Mouse (Mus musculus) midbrain, embryonic 11.5 days (tissue): ENCODE measurements around the gene Taf6. TPM values are rescaled to one million over a fixed set of nuclear protein-coding genes. Genes with fewer than 3 reads are reported as not detected.
"Not testable (repeated sequence)": the region's sequence is repeated elsewhere in the genome, so short reads cannot be mapped to it uniquely, and the experiment has no call there.

Experiments
- ATAC-seq: fragments of 200-750 bp; cut with Nextera tagmentation; 2 replicates; pipeline ENCODE4 v1.8.0; 2017; ENCODE audit warnings: moderate TSS enrichment, moderate library complexity; ENCODE audit not compliant: low FRiP score
- DNase-seq: peaks from one replicate; pipeline ENCODE4 v3.0.0; 2015; ENCODE audit warnings: low spot score; ENCODE audit errors: missing footprints
- H3K27ac ChIP-seq: fragments of 300-500 bp; sonication (generic); 2 replicates; pipeline ENCODE4 v1.5.1; 2014; ENCODE audit warnings: low read depth, low read length
- H3K27me3 ChIP-seq: fragments of 300-500 bp; sonication (generic); 2 replicates; pipeline ENCODE4 v1.6.1; 2014; ENCODE audit warnings: mild to moderate bottlenecking, low read length, moderate library complexity, mixed read lengths; ENCODE audit not compliant: control insufficient read depth, insufficient read depth
- H3K36me3 ChIP-seq: fragments of 300-500 bp; sonication (generic); 2 replicates; pipeline ENCODE4 v1.6.1; 2014; ENCODE audit warnings: mild to moderate bottlenecking, low read length, moderate library complexity, mixed read lengths; ENCODE audit not compliant: control insufficient read depth, insufficient read depth
- H3K4me1 ChIP-seq: fragments of 300-500 bp; sonication (generic); 2 replicates; pipeline ENCODE4 v1.6.1; 2014; ENCODE audit warnings: low read length; ENCODE audit not compliant: control insufficient read depth, insufficient read depth
- H3K4me2 ChIP-seq: fragments of 300-500 bp; sonication (generic); 2 replicates; pipeline ENCODE4 v1.6.1; 2014; ENCODE audit warnings: mild to moderate bottlenecking, moderate library complexity
- H3K4me3 ChIP-seq: fragments of 300-500 bp; sonication (generic); 2 replicates; pipeline ENCODE4 v1.5.1; 2014; ENCODE audit warnings: low read depth, low read length
- H3K9ac ChIP-seq: fragments of 300-500 bp; sonication (generic); 2 replicates; pipeline ENCODE4 v1.6.1; 2014; ENCODE audit warnings: low read length
- H3K9me3 ChIP-seq: fragments of 300-500 bp; sonication (generic); 2 replicates; pipeline ENCODE4 v1.6.1; 2016; ENCODE audit warnings: low read length; ENCODE audit not compliant: control insufficient read depth
- WGBS: fragments of 180-500 bp; shearing (Covaris S2); extraction: QIAGEN DNeasy Blood & Tissue Kit; methylation state at CpG from one replicate; pipeline ENCODE4 v1.1.7; 2014; 5-methylcytosine and 5-hydroxymethylcytosine counted together
- polyA plus RNA-seq: library from polyadenylated mRNA; unstranded; fragments of >200 nt; fragmentation: Nextera tagmentation; extraction: Ambion mirVana; gene quantifications from 2 replicates; pipeline ENCODE4 v1.2.1, GENCODE M21; 2014

Taf6 gene
- polyA plus RNA-seq, 1 experiment from 2014 or later = 133 TPM

DNA sequence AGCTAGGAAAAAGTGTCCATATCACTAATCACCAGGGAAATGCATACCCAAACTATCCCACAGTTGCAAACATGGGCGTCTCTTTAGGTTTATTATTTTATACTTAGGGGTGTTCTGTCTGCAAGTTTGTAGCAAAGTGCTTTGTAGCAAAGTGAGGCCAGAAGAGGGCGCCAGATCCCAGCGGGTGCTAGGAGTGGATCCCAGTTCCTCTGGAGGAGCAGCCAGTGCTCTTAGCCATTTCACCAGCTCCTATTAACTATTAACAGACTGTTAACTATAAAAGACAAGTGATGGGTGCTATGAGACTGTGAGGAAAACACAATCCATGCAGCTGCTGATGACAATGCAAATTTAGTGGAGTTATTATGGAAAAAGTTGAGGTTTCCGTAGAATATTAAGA, 34.9 kb upstream of the Taf6 start:
- no peaks in the 10 kb centered on the region for H3K36me3 ChIP-seq
- H3K9me3 ChIP-seq = no peaks in the 10 kb centered on the region
- H3K9ac ChIP-seq = no peak overlapping the region
- peak; percentile 95 for DNase-seq
- no peaks in the 10 kb centered on the region for H3K4me1 ChIP-seq
- no peak overlapping the region for H3K27ac ChIP-seq
- no peak for ATAC-seq
- H3K4me2 ChIP-seq = no peak overlapping the region
- WGBS = 23% methylated on average over 4 of the region's 4 CpGs
- no peak overlapping the region for H3K4me3 ChIP-seq
- no peaks in the 10 kb centered on the region for H3K27me3 ChIP-seq

GRCm38 (mm10) chr5:138219864-138220263, 32.6 kb upstream of the Taf6 start:
- ATAC-seq = no peak
- 73% methylated on average over 2 of the region's 2 CpGs for WGBS
- Histone ChIP-seq H3K4me2 (no peak overlapping the region), H3K4me3 (no peak overlapping the region), H3K27me3 (no peaks in the 10 kb centered on the region), H3K27ac (no peak overlapping the region), H3K9ac (no peak overlapping the region), H3K36me3 (no peaks in the 10 kb centered on the region), H3K9me3 (no peaks in the 10 kb centered on the region; the same call in 1 of the 2 replicates), H3K4me1 (no peaks in the 10 kb centered on the region)
- DNase-seq = no peak

DNA sequence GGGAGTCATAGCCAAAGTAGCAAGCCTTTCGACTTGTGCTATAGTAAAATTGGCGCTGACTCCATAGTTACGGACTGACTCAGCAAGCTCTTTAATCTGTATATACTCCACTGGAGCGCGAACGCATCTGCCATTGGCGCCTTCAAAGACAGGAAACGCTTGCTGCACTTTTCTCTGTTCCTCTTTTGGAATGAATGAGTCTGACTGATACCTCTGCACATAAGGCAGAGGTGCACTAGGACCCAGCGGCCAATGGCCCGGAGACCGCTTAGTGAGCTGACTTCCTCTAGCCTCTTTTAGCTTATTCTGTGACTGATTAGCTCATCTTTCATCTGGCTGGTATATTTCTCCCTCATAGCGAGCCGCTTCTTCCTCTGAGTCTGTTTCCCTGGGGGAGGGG, 29.4 kb upstream of the Taf6 start:
- not testable (repeated sequence) for H3K9me3 ChIP-seq, H3K4me1 ChIP-seq, H3K4me3 ChIP-seq, H3K36me3 ChIP-seq, H3K9ac ChIP-seq, H3K4me2 ChIP-seq, ATAC-seq, DNase-seq, H3K27me3 ChIP-seq, H3K27ac ChIP-seq
- WGBS = 90% methylated on average over 13 of the region's 13 CpGs

DNA sequence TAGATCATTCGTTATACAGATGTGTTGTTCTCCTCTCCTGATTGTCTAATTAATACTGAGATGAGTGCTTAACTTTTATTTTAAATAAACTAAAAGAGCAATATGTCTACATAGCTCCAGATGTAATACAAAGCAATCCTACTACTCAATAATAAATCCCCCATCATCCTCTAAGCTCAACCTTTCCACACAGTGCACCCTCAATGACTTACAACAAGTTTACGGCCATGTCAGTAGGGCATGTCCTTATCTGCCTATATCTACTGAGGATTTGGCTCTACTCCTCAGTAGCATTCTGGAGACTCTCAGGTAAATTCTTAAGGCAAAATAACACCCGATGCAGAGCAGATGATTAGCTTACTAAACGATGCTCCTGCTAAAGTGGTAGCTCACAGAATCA, 20.6 kb upstream of the Taf6 start:
- Histone ChIP-seq H3K9ac (no peak overlapping the region), H3K4me3 (no peak overlapping the region), H3K9me3 (no peaks in the 10 kb centered on the region), H3K4me2 (no peak overlapping the region), H3K27me3 (no peaks in the 10 kb centered on the region), H3K4me1 (no peaks in the 10 kb centered on the region), H3K36me3 (no peaks in the 10 kb centered on the region), H3K27ac (no peak overlapping the region)
- ATAC-seq (no peak), DNase-seq (no peak)
- WGBS = 88% methylated on average over 4 of the region's 4 CpGs

- no peak overlapping the region for H3K27ac ChIP-seq
- H3K4me3 ChIP-seq = no peak overlapping the region
- no peak overlapping the region for H3K4me2 ChIP-seq
- DNase-seq = no peak
- H3K27me3 ChIP-seq = no peaks in the 10 kb centered on the region
- H3K9me3 ChIP-seq = no peaks in the 10 kb centered on the region
- no peaks in the 10 kb centered on the region for H3K4me1 ChIP-seq
- ATAC-seq = no peak
- 85% methylated on average over 1 of the region's 1 CpGs for WGBS
- no peak overlapping the region for H3K9ac ChIP-seq
- H3K36me3 ChIP-seq = no peaks in the 10 kb centered on the region
Measured at GRCm38 (mm10) chr5:138207253-138207652, 20.0 kb upstream of the Taf6 start.

DNA sequence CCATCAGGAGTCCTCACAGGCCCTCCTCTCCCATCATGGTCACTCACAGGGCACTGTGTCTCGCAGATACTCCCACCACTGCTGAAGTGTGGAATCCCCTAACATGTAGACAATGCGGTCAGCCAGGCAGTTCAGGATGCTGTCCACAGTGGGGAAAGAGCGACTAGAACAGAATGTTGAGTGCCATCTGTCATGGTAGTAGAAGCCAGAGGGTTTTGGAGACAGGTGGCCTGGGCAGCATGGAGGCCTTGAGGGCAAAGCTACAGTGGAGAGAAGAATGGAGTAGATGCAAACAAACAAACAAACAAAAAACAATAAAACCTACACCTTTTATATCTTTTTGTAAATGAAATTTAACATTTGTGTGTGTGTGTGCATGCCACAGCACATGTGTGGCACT, 14.8 kb upstream of the Taf6 start:
- no peak for ATAC-seq

GRCm38 (mm10) chr5:138199576-138199975, 12.3 kb upstream of the Taf6 start:
- H3K9me3 ChIP-seq = no peaks in the 10 kb centered on the region
- H3K4me3 ChIP-seq = no peak overlapping the region
- ATAC-seq (no peak), DNase-seq (peak; percentile 80)
- H3K27me3 ChIP-seq = no peaks in the 10 kb centered on the region
- H3K9ac ChIP-seq = no peak overlapping the region
- H3K27ac ChIP-seq = no peak overlapping the region
- no peaks in the 10 kb centered on the region for H3K36me3 ChIP-seq
- H3K4me2 ChIP-seq = no peak overlapping the region
- H3K4me1 ChIP-seq = 0 out of 2 replicates have a peak, but pooled peaks cover 4% of the 10 kb centered on the region
- 15% methylated on average over 1 of the region's 1 CpGs for WGBS

More for the DNA sequence above, 14.8 kb upstream of the Taf6 start:
- 79% methylated on average over 3 of the region's 3 CpGs for WGBS
- Histone ChIP-seq H3K9me3 (no peaks in the 10 kb centered on the region), H3K36me3 (no peaks in the 10 kb centered on the region), H3K4me3 (no peak overlapping the region), H3K27ac (no peak overlapping the region), H3K9ac (no peak overlapping the region), H3K27me3 (no peaks in the 10 kb centered on the region), H3K4me1 (no peaks in the 10 kb centered on the region), H3K4me2 (no peak overlapping the region)
- DNase-seq = no peak

DNA sequence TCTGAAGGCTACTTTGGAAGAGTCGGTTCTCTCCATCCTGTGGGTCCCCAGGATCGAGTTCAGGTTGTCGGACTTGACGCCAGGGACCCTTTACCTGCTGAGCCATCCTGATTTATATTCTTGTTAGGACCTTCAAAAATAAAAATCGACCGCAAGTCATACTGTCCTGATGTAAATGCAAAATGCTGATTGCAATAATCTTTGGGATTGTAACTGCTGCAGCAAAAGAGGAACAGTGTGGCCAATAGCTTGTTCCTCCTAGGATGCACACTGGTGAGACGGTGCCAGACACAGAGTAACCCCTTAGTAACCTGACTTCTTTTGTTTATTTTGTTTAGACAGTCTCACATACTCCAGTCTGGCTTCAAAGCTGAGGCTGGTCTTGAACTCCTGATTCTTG, 8.2 kb upstream of the Taf6 start:
- H3K27ac ChIP-seq = no peak overlapping the region
- H3K9ac ChIP-seq = peak overlapping the region; percentile 91; the same call in 1 of the 2 replicates
- H3K27me3 ChIP-seq = no peaks in the 10 kb centered on the region
- WGBS = 87% methylated on average over 7 of the region's 7 CpGs
- H3K4me2 ChIP-seq = peak overlapping the region; percentile 99
- H3K36me3 ChIP-seq = peaks cover 5% of the 10 kb centered on the region; the same call in 1 of the 2 replicates
- H3K9me3 ChIP-seq = no peaks in the 10 kb centered on the region
- ATAC-seq (no peak), DNase-seq (no peak)
- 0 out of 2 replicates have a peak, but pooled peaks cover 4% of the 10 kb centered on the region for H3K4me1 ChIP-seq
- no peak overlapping the region for H3K4me3 ChIP-seq

DNA sequence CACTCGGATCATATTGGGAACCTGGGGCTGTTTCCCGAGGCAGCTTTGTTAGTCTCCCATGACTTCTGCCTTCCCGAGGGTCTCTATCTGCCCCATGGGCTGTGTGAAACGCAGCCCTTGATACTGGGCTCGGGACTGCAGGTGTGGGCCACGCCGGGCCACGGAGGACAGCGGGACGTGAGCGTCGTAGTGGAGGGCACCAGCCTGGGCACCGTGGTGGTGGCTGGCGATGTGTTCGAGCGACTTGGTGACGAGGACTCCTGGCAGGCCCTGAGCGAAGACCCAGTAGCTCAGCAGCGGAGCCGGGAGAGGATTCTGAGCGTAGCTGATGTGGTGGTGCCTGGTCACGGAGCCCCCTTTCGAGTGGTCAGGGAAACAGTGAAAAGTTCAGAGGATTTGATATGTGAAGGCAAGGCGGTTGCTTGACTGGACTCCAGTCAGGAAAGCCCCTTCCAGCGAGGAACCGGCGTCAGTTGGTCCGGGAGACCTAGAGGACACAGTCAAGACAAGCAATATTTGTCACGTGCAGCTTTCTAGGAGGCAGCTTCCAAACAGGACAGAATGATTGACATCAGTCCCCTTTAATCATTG, 7.6 kb upstream of the Taf6 start:
- DNase-seq (peak; percentile 95), ATAC-seq (peak; percentile 73)
- peak overlapping the region; percentile 69 for H3K4me3 ChIP-seq
- H3K9ac ChIP-seq = peak overlapping the region; percentile 91
- WGBS = 3% methylated on average over 29 of the region's 29 CpGs
- peak overlapping the region; percentile 57 for H3K27ac ChIP-seq
- peaks cover 5% of the 10 kb centered on the region; the same call in 1 of the 2 replicates for H3K36me3 ChIP-seq
- no peaks in the 10 kb centered on the region for H3K27me3 ChIP-seq
- H3K9me3 ChIP-seq = no peaks in the 10 kb centered on the region
- 0 out of 2 replicates have a peak, but pooled peaks cover 4% of the 10 kb centered on the region for H3K4me1 ChIP-seq
- H3K4me2 ChIP-seq = peak overlapping the region; percentile 99
